Mouse (Mus musculus) liver, embryonic 16.5 days (tissue): ENCODE measurements around the gene Slc38a1. TPM values are rescaled to one million over a fixed set of nuclear protein-coding genes. Genes with fewer than 3 reads are reported as not detected.

Source experiments
- ATAC-seq: fragments of 200-750 bp; cut with Nextera tagmentation; 2 replicates; pipeline ENCODE4 v1.8.0; 2017; ENCODE audit warnings: low read depth, mild to moderate bottlenecking, moderate number of reproducible peaks, moderate library complexity
- H3K27ac ChIP-seq: fragments of 300-500 bp; sonication (generic); 2 replicates; pipeline ENCODE4 v1.5.1; 2014; ENCODE audit warnings: mild to moderate bottlenecking, low read length
- H3K27me3 ChIP-seq: fragments of 300-500 bp; sonication (generic); 2 replicates; pipeline ENCODE4 v1.6.1; 2014; ENCODE audit warnings: low read depth, low read length, mixed read lengths; ENCODE audit not compliant: control insufficient read depth, insufficient read depth
- H3K36me3 ChIP-seq: fragments of 300-500 bp; sonication (generic); 2 replicates; pipeline ENCODE4 v1.6.1; 2014; ENCODE audit warnings: mild to moderate bottlenecking; ENCODE audit not compliant: control insufficient read depth, insufficient read depth
- H3K4me1 ChIP-seq: fragments of 300-500 bp; sonication (generic); 2 replicates; pipeline ENCODE4 v1.6.1; 2014; ENCODE audit warnings: low read depth, low read length, mixed read lengths; ENCODE audit not compliant: control insufficient read depth
- H3K4me2 ChIP-seq: fragments of 300-500 bp; sonication (generic); 2 replicates; pipeline ENCODE4 v1.6.1; 2014; ENCODE audit warnings: low read depth, low read length, mixed read lengths
- H3K4me3 ChIP-seq: fragments of 300-500 bp; sonication (generic); 2 replicates; pipeline ENCODE4 v1.5.1; 2014; ENCODE audit warnings: low read depth, mild to moderate bottlenecking, low read length
- H3K9ac ChIP-seq: fragments of 300-500 bp; sonication (generic); 2 replicates; pipeline ENCODE4 v1.6.1; 2014; ENCODE audit warnings: low read depth, low read length
- H3K9me3 ChIP-seq: fragments of 300-500 bp; sonication (generic); replicated peaks from 2 replicates; pipeline ENCODE4 v1.6.1; 2016; ENCODE audit warnings: low read length; ENCODE audit not compliant: control insufficient read depth
- WGBS: fragments of 180-500 bp; shearing (Covaris S2); extraction: QIAGEN DNeasy Blood & Tissue Kit; methylation state at CpG from one replicate; pipeline ENCODE4 v1.1.7; 2014; ENCODE audit not compliant: insufficient replicate concordance; 5-methylcytosine and 5-hydroxymethylcytosine counted together
- polyA plus RNA-seq: library from polyadenylated mRNA; unstranded; fragments of >200 nt; fragmentation: Nextera tagmentation; extraction: Ambion mirVana; gene quantifications from 2 replicates; pipeline ENCODE4 v1.2.1, GENCODE M21; 2015

Slc38a1 gene
- polyA plus RNA-seq, 1 experiment from 2014 or later, result 12.3 TPM

DNA sequence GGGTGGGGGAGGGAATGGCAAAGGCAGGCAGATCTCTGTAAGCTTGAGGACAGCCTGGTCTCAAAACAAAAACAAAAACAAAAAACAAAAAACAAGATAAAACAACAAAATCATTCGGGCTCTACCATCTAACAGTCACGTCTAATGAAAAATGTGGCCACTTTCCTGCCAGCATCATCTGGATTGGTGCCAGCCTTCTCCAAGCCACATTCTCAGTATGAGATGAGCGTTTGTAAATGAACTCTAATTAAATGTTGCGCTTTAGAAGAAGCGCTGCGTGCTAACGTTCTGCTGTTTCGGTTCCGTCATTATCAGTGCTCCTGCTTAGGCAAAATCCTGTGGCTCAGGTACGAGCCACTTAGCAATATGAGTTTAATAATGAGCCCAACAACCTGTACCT is 9.8 kb upstream of the Slc38a1 start:
- no peaks in the 10 kb centered on the region for H3K9me3 ChIP-seq
- no peak for ATAC-seq
- 83% methylated on average over 10 of the region's 10 CpGs for WGBS

DNA sequence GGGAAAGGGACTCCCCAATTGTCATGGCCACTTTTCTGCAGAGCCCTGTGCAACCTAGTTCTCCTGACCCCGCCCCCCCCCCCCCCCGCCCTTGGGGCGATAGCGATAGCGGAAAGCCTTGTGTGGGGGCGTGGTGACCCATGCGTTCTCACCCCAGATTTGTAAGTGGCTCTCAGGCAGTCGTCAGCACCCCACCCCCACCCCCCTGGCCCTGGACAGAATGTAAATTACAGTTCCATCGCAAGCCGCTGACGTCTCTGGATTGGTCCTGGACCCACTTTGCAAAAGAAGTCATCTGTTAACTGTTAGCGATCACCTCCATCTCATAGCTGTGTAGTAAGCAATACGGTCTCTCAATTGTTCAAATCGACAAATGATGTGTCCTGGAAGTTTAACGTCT is 4.7 kb upstream of the Slc38a1 start:
- H3K36me3 ChIP-seq, result no peaks in the 10 kb centered on the region
- ATAC-seq, result no peak
- no peak overlapping the region for H3K4me3 ChIP-seq
- no peak overlapping the region for H3K9ac ChIP-seq
- H3K27ac ChIP-seq, result no peak overlapping the region
- no peaks in the 10 kb centered on the region for H3K27me3 ChIP-seq
- WGBS, result 32% methylated on average over 14 of the region's 15 CpGs
- no peaks in the 10 kb centered on the region; the same call in none of the 2 replicates for H3K4me1 ChIP-seq
- no peak overlapping the region for H3K4me2 ChIP-seq
- H3K9me3 ChIP-seq, result no peaks in the 10 kb centered on the region

More for the DNA sequence above, 9.8 kb upstream of the Slc38a1 start:
- Histone ChIP-seq H3K4me2 (no peak overlapping the region), H3K4me3 (no peak overlapping the region), H3K9ac (no peak overlapping the region), H3K27me3 (no peaks in the 10 kb centered on the region), H3K27ac (no peak overlapping the region), H3K36me3 (no peaks in the 10 kb centered on the region), H3K4me1 (peaks cover 6% of the 10 kb centered on the region; the same call in 1 of the 2 replicates)

DNA sequence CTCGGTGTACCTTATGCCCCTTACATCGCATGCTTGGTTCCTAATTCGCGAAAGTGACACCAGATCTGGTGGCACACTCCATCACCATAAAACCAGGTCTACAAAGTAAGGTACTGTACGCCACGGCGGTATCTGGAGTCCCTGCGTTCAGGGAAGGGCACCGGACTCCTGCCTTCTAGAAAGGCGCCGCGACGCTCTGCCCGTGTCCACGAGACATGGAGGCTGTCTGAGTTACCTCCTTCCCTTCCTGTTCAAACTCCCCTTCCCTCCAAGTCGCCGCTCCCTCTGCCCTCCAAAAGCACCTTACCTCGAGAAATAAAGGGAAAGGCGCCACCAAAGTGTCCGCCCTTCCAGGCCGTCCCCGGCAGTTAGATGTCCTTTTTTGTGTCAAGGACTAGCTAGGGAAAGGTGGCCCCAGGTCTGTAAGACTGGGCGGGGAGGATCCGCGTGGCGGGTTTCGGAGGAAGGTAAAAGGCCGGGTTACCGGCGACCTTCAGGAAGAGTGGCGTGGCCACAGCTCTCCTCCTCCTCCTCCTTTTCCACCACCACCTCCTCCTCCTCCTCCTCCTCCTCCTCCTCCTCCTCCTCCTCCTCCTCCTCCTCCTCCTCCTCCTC is 785 bp downstream of the Slc38a1 start:
- H3K9ac ChIP-seq, result peak overlapping the region; percentile 69
- peak; percentile 11 for ATAC-seq
- H3K4me1 ChIP-seq, result peaks cover 19% of the 10 kb centered on the region
- H3K9me3 ChIP-seq, result no peaks in the 10 kb centered on the region
- peak overlapping the region; percentile 93 for H3K4me2 ChIP-seq
- peak overlapping the region; percentile 51 for H3K27ac ChIP-seq
- no peaks in the 10 kb centered on the region for H3K36me3 ChIP-seq
- peak overlapping the region; percentile 73 for H3K4me3 ChIP-seq
- WGBS, result 0% methylated on average over 31 of the region's 31 CpGs
- H3K27me3 ChIP-seq, result no peaks in the 10 kb centered on the region

DNA sequence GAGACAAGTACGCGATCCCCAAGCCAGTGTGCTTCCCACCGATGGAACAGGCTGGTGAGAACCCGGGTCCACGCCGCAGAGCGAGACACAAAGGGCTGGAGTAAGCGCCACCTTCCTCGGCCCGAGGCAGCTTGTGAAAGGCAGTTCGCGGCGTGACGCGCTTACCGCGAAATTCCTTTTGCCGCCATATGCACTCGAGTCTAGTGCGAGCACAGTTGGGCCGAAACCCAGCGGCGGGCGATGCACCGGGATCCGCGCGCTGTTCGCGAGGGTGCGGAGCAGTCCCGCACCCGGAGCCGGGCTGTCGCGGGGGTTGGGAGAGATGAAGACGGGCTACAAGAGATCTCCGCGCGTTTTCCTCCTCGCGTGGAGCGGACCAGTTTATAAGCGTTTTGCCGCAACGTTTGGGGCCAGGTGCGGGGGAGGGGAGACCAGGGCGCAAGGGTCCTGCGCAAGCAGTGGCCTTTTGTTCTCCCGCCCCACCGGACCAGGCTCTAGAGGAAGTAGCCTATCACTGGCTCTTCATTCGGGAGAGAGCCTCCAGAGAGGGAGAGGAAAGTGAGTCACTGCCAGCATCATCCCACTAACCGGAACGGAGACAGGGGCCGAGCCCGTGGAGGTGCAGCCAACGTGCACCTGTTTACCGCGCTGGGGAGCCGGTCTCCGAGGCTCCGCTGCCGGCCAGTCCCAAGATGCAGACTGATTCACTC is 1.4 kb downstream of the Slc38a1 start:
- H3K4me2 ChIP-seq, result peak overlapping the region; percentile 93
- ATAC-seq, result peak; percentile 47
- H3K9ac ChIP-seq, result peak overlapping the region; percentile 69
- no peaks in the 10 kb centered on the region for H3K27me3 ChIP-seq
- WGBS, result under 1% methylated on average over 63 of the region's 63 CpGs
- peaks cover 19% of the 10 kb centered on the region for H3K4me1 ChIP-seq
- peak overlapping the region; percentile 73 for H3K4me3 ChIP-seq
- H3K9me3 ChIP-seq, result no peaks in the 10 kb centered on the region
- H3K27ac ChIP-seq, result peak overlapping the region; percentile 51
- no peaks in the 10 kb centered on the region for H3K36me3 ChIP-seq

DNA sequence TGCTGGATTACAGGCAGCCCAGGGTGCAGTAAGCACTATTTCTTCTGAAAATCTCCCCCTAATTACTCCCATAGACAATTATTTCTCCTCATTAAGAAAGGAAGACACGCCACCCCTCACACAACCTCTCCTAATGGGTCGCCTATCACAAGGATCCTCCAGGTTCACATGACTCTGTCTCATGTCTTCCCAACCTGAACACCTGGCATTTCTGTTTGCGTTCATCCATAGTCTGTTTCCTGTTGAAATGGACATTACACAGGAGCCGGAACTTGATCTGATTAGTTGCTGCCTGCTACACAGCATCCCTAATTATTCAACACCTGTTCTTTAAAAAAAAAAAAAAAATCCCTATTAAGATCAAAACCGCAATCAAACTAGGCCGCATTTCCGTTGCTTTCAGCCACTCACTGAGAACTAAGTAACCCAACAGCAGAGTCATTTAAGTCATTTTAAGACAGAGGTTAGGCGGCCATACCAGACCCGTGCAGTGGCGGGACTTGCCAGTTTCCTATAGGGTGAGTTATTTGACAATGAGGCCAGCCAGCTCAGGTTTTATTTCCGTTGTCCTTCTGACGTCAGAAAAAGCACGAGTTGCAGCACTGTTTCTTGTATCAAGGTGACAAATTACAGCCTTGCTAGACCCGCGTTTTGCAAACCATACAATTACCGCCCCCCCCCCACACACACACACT is 2.3 kb downstream of the Slc38a1 start:
- Histone ChIP-seq H3K4me1 (peaks cover 19% of the 10 kb centered on the region), H3K27me3 (no peaks in the 10 kb centered on the region), H3K9me3 (no peaks in the 10 kb centered on the region), H3K36me3 (no peaks in the 10 kb centered on the region; the same call in 1 of the 2 replicates), H3K9ac (peak overlapping the region; percentile 69), H3K4me2 (peak overlapping the region; percentile 93), H3K4me3 (peak overlapping the region; percentile 73), H3K27ac (no peak overlapping the region)
- 8% methylated on average over 16 of the region's 16 CpGs for WGBS
- ATAC-seq, result 0 out of 2 replicates have a peak, but pooled peaks have one; percentile 22

DNA sequence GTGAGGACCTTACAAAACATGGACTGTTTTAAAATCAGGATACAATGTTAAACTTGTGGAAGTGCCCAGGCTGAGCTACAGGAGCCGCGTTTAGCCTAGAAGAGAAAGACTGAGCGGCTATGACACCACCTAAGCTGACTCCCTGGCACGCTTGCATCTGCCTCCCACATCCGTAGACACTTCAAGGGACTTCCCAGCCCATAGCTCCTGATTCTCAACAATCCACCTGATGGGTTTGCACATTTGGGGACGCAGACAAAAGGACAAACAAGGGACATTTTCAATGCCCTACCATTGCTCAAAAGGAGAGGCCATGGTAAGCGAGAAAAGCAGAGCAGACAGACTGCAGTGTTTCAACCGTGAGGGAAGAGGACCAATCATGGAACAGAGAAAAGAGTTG is 3.1 kb downstream of the Slc38a1 start:
- H3K9me3 ChIP-seq, result no peaks in the 10 kb centered on the region
- 70% methylated on average over 8 of the region's 8 CpGs for WGBS
- H3K36me3 ChIP-seq, result no peaks in the 10 kb centered on the region; the same call in 1 of the 2 replicates
- H3K4me2 ChIP-seq, result peak overlapping the region; percentile 93
- no peak overlapping the region for H3K9ac ChIP-seq
- H3K27ac ChIP-seq, result no peak overlapping the region
- H3K4me1 ChIP-seq, result peaks cover 19% of the 10 kb centered on the region
- no peaks in the 10 kb centered on the region for H3K27me3 ChIP-seq
- no peak for ATAC-seq
- no peak overlapping the region for H3K4me3 ChIP-seq

DNA sequence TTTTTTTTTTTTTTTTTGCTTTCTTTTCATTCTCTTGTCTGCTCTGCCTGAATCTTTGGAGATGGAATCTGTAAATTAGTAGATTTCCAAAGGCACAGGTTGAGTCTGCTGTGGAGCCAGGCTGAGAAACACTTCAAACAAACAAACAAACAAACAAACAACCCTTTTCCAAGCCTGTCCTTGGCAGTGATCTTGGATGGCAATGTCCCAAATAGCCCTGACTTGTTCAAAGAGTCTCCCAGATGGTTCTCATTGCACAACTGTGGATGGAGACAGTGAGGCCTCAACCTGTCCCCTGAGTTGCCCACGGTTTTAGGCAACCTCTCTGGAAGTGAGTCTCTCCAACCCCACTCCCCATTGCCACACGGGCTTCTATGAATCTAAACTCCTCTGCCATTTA is 4.1 kb downstream of the Slc38a1 start:
- no peak overlapping the region for H3K4me2 ChIP-seq

DNA sequence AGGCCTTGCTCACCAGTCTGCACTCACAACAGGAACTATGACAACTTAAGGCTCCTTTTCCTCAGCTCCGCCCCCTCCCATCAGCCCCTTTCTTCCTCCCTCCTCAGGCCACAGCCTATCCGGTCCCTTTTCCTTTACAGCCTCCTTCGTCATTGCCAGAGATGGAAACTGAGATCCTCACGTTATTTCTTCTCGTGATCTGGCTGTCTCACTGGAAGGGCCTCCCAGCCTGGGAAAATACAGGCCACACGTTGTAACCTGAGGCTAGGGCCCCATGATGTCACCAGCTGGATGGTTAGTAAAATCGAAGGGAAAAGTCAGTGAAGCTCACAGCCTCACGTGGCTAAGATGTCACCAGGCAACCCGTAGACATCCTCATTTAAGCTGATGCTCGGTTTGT is 4.5 kb downstream of the Slc38a1 start:
- Histone ChIP-seq H3K9me3 (no peaks in the 10 kb centered on the region), H3K4me1 (peaks cover 19% of the 10 kb centered on the region), H3K4me3 (no peak overlapping the region), H3K9ac (no peak overlapping the region), H3K36me3 (no peaks in the 10 kb centered on the region; the same call in 1 of the 2 replicates), H3K4me2 (no peak overlapping the region), H3K27me3 (no peaks in the 10 kb centered on the region), H3K27ac (no peak overlapping the region)
- ATAC-seq, result no peak
- WGBS, result 33% methylated on average over 10 of the region's 10 CpGs

More for the DNA sequence above, 4.1 kb downstream of the Slc38a1 start:
- H3K9ac ChIP-seq, result no peak overlapping the region
- no peaks in the 10 kb centered on the region for H3K27me3 ChIP-seq
- H3K36me3 ChIP-seq, result no peaks in the 10 kb centered on the region; the same call in 1 of the 2 replicates
- no peak overlapping the region for H3K4me3 ChIP-seq
- H3K9me3 ChIP-seq, result no peaks in the 10 kb centered on the region
- no peak overlapping the region for H3K27ac ChIP-seq
- ATAC-seq, result no peak
- 50% methylated on average over 2 of the region's 2 CpGs for WGBS
- peaks cover 19% of the 10 kb centered on the region for H3K4me1 ChIP-seq
